Mouse (Mus musculus) large intestine, adult 2 months (tissue): Measurements from ENCODE around the gene Dpp9. TPM values are rescaled to one million over a fixed set of nuclear protein-coding genes. Genes with fewer than 3 reads are reported as not detected.
A peak's percentile ranks its signal among the peaks of the same experiment; 100 is the strongest.
"Not testable (repeated sequence)": the region's sequence is repeated elsewhere in the genome, so short reads cannot be mapped to it uniquely, and the experiment has no call there.

Source experiments
- DNase-seq: peaks from one replicate; pipeline ENCODE4 v3.0.0-alpha.2; 2012; ENCODE audit warnings: low read depth, low spot score
- WGBS: fragments of 180-500 bp; shearing (Covaris S2); methylation state at CpG from one replicate; pipeline ENCODE4 v1.1.7; 2018; 5-methylcytosine and 5-hydroxymethylcytosine counted together
- polyA plus RNA-seq: library from polyadenylated mRNA; depleted of rRNA; stranded (reverse); fragments of >200 nt; gene quantifications from 2 replicates; pipeline ENCODE4 v1.2.3, GENCODE M21; 2012; rRNA removed

The Dpp9 gene
- polyA plus RNA-seq: 33.6 and 42.8 TPM in 2 replicates

GRCm38 (mm10) chr17:56218377-56219191 is at the start of gene Dpp9:
Dpp9 (minus strand) TSS chr17:56218905.
- under 1% methylated on average over 69 of the region's 78 CpGs for WGBS
- peak; percentile 84 for DNase-seq

GRCm38 (mm10) chr17:56266271-56266670 is 47.6 kb upstream of the Dpp9 start:
- no peak for DNase-seq
- WGBS: 42% methylated on average over 3 of the region's 3 CpGs

- no peak for DNase-seq
- WGBS: 21% methylated on average over 3 of the region's 3 CpGs
Measured at GRCm38 (mm10) chr17:56265869-56266268, 47.2 kb upstream of the Dpp9 start.

- no peak for DNase-seq
- 61% methylated on average over 4 of the region's 4 CpGs for WGBS
Measured at GRCm38 (mm10) chr17:56265011-56265410, 46.3 kb upstream of the Dpp9 start.

GRCm38 (mm10) chr17:56264020-56264419 is 45.3 kb upstream of the Dpp9 start:
- DNase-seq: no peak
- WGBS: 14% methylated on average over 8 of the region's 8 CpGs

GRCm38 (mm10) chr17:56262645-56263094 is 44.0 kb upstream of the Dpp9 start:
- WGBS: 75% methylated on average over 3 of the region's 3 CpGs
- no peak for DNase-seq

- WGBS: 43% methylated on average over 3 of the region's 3 CpGs
- DNase-seq: no peak
Measured at GRCm38 (mm10) chr17:56261166-56261565, 42.5 kb upstream of the Dpp9 start.

- DNase-seq: no peak
- 81% methylated on average over 10 of the region's 10 CpGs for WGBS
Measured at GRCm38 (mm10) chr17:56259301-56260037, 40.8 kb upstream of the Dpp9 start.

- DNase-seq: not testable (repeated sequence)
- 55% methylated on average over 2 of the region's 2 CpGs for WGBS
Measured at GRCm38 (mm10) chr17:56258812-56259211, 40.1 kb upstream of the Dpp9 start.

- not testable (repeated sequence) for DNase-seq
Measured at GRCm38 (mm10) chr17:56258269-56258668, 39.6 kb upstream of the Dpp9 start.

GRCm38 (mm10) chr17:56257181-56257894 is 38.6 kb upstream of the Dpp9 start:
- no peak for DNase-seq

More at GRCm38 (mm10) chr17:56258269-56258668, 39.6 kb upstream of the Dpp9 start:
- 91% methylated on average over 19 of the region's 19 CpGs for WGBS

GRCm38 (mm10) chr17:56256239-56256881 is 37.7 kb upstream of the Dpp9 start, which contains the start of gene Fem1a:
Fem1a (plus strand) TSS chr17:56256810.
- peak; percentile 93 for DNase-seq
- WGBS: under 1% methylated on average over 28 of the region's 28 CpGs

More at GRCm38 (mm10) chr17:56257181-56257894, 38.6 kb upstream of the Dpp9 start:
- WGBS: 5% methylated on average over 58 of the region's 58 CpGs

GRCm38 (mm10) chr17:56255863-56256238 is 37.1 kb upstream of the Dpp9 start:
- WGBS: under 1% methylated on average over 32 of the region's 32 CpGs

GRCm38 (mm10) chr17:56255429-56255828 is 36.7 kb upstream of the Dpp9 start:
- 16% methylated on average over 9 of the region's 9 CpGs for WGBS
- no peak for DNase-seq

More at GRCm38 (mm10) chr17:56255863-56256238, 37.1 kb upstream of the Dpp9 start:
- peak; percentile 98 for DNase-seq

- 83% methylated on average over 4 of the region's 4 CpGs for WGBS
- no peak for DNase-seq
Measured at GRCm38 (mm10) chr17:56254695-56255094, 36.0 kb upstream of the Dpp9 start.

- DNase-seq: no peak
- 21% methylated on average over 6 of the region's 6 CpGs for WGBS
Measured at GRCm38 (mm10) chr17:56251136-56251829, 32.6 kb upstream of the Dpp9 start.

- 58% methylated on average over 7 of the region's 7 CpGs for WGBS
- no peak for DNase-seq
Measured at GRCm38 (mm10) chr17:56245608-56246007, 26.9 kb upstream of the Dpp9 start.

- peak; percentile 52 for DNase-seq
- WGBS: 4% methylated on average over 33 of the region's 33 CpGs
Measured at GRCm38 (mm10) chr17:56241541-56242401, 23.1 kb upstream of the Dpp9 start.
